Mouse (Mus musculus) testis, adult 2 months (tissue): ENCODE measurements around the gene Utp11.

ENCODE experiments used
- CTCF ChIP-seq: fragments of 200-500 bp; IDR thresholded peaks from 2 replicates; pipeline ENCODE4 v1.5.1; 2012; ENCODE audit warnings: low read depth, mild to moderate bottlenecking, inconsistent platforms, low read length, moderate library complexity; ENCODE audit not compliant: control insufficient read depth, insufficient read depth, insufficient replicate concordance
- POLR2A ChIP-seq: fragments of 200-500 bp; IDR thresholded peaks from 2 replicates; pipeline ENCODE4 v1.6.1; 2012; ENCODE audit warnings: low read depth, mild to moderate bottlenecking, inconsistent platforms, low read length, moderate library complexity; ENCODE audit not compliant: control insufficient read depth

- no peak for TF ChIP-seq CTCF
- no peak for TF ChIP-seq POLR2A
Observed at GRCm38 (mm10) chr4:124699791-124700190, 6.4 kb upstream of the Utp11 start.
